Mouse (Mus musculus): Measurements from ENCODE around the gene H2afj. TPM values are rescaled to one million over a fixed set of nuclear protein-coding genes. Genes with fewer than 3 reads are reported as not detected.

H2afj gene
- polyA plus RNA-seq (2012; rRNA removed) = 646 and 676 TPM in 2 replicates

GRCm38 (mm10) chr6:136808014-136808417 lies at the start of gene H2afj:
H2afj (plus strand) TSS chr6:136808244.

GRCm38 (mm10) chr6:136781377-136781986 lies 26.6 kb upstream of the H2afj start, which contains the start of gene Gucy2c:
Gucy2c (minus strand) TSS chr6:136781765.

GRCm38 (mm10) chr6:136803739-136804633 lies 4.1 kb upstream of the H2afj start, which contains the start of gene Hist4h4:
Hist4h4 (minus strand) TSS chr6:136804415.

GRCm38 (mm10) chr6:136827516-136827880 lies 19.5 kb downstream of the H2afj start, which contains the start of gene BC049715:
BC049715 (plus strand) TSS chr6:136827626.

GRCm38 (mm10) chr6:136827881-136828561 lies 20.0 kb downstream of the H2afj start, which contains the start of gene Wbp11:
Wbp11 (minus strand) TSS chr6:136828233.

GRCm38 (mm10) chr6:136835352-136835751 lies 27.3 kb downstream of the H2afj start, which contains the start of gene Smco3:
Smco3 (minus strand) TSS chr6:136835452.

GRCm38 (mm10) chr6:136857186-136857872 lies 49.3 kb downstream of the H2afj start, which contains the start of gene Art4:
Art4 (minus strand) TSS chr6:136857733.

Other genes starting within 250 kb of the H2afj start
- 41.7 and 49.9 TPM in 2 replicates for gene Plbd1, start 146.3 kb upstream of the H2afj start, polyA plus RNA-seq (2012; rRNA removed)
- gene Gucy2c, start 26.5 kb upstream of the H2afj start, polyA plus RNA-seq (2012; rRNA removed) = 61.8 and 69.0 TPM in 2 replicates
- gene Hist4h4, start 3.8 kb upstream of the H2afj start, polyA plus RNA-seq (2012; rRNA removed) = 1.1 and 1.9 TPM in 2 replicates
- gene BC049715, start 19.4 kb downstream of the H2afj start, polyA plus RNA-seq (2012; rRNA removed) = 5.2 and 5.5 TPM in 2 replicates
- gene Wbp11, start 20.0 kb downstream of the H2afj start, polyA plus RNA-seq (2012; rRNA removed) = 33.6 and 35.0 TPM in 2 replicates
- gene Smco3, start 27.2 kb downstream of the H2afj start, polyA plus RNA-seq (2012; rRNA removed) = not detected in 2 replicates
- gene Art4, start 49.5 kb downstream of the H2afj start, polyA plus RNA-seq (2012; rRNA removed) = 0.34 and 0.43 TPM in 2 replicates
- gene Mgp, start 67.6 kb downstream of the H2afj start, polyA plus RNA-seq (2012; rRNA removed) = 214 and 222 TPM in 2 replicates
- 5.4 TPM in 1 of 2 replicates, not detected in the other for gene Erp27, start 113.9 kb downstream of the H2afj start, polyA plus RNA-seq (2012; rRNA removed)
- 0.07 TPM in 1 of 2 replicates, not detected in the other for gene Pde6h, start 115.6 kb downstream of the H2afj start, polyA plus RNA-seq (2012; rRNA removed)
- 13.7 and 17.1 TPM in 2 replicates for gene Arhgdib, start 133.7 kb downstream of the H2afj start, polyA plus RNA-seq (2012; rRNA removed)